Mouse (Mus musculus): ENCODE results near the gene Dido1.
"Not testable (repeated sequence)": the region's sequence is repeated elsewhere in the genome, so short reads cannot be mapped to it uniquely, and the experiment has no call there.

Dido1 gene

DNA sequence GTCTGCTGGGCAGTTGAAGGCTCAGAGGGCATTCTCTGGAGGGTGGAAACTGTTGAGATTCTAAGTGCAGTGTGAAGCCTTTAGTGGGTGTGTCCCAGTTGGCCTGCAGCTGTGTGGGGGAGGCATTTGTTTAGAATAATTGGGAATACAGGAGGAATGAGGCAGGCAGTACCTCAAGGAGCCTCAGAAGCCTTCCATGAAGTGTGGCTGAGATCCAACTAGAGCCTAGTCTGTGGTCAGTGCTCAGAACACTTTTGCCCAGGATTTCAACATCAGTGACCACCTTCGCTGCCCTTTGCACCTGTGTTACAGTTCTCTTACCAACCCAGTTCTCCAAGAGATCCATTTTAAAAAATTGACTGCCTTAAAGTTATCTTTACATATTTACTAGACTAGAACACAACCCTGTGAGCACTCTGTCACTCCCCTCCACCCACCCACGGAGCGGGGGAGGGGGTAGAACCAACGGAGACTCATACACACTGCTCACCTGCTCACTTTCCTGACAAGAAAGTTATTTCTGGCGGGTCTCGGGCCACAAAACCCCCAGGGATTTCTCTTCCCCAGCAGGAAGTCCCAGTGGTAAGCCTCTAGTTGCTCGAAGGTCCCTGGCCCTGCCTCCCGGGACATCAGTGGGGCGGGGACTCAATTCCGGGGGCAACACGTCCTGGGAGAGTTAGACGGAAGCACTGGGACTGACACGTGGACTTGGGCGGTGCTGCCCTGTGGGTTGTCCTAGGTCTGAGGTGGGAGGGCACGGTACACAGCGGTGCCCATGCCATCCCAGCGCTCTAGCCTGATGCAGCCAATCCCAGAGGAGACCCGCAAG lies 15.0 kb upstream of the Dido1 start, which contains the start of gene Slc17a9:
Slc17a9 (plus strand) TSS at position 679 of the 829 bp plus-strand sequence.
- DNase-seq (ENCODE audit: low spot score), result no peak

DNA sequence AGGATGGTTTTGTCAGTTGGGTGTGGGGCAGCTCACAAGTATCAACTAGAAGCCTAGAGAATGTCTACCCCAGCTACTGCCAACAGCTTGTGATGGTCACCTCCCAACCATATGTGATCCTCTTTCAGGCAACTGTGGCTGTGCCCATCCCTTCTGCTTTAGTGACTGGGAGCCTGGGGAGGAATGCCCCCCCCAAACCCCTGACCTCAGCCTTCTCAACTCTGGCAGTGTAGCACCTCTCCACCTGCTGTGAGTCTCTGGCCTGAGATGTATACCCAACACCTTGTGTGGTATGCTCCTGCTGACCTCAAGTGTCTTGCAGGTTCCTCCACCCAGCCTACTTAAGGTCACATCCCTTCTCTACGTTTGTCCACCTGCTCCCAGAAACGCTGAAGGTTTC lies 14.1 kb upstream of the Dido1 start:
- no peak for DNase-seq (ENCODE audit: low spot score)

DNA sequence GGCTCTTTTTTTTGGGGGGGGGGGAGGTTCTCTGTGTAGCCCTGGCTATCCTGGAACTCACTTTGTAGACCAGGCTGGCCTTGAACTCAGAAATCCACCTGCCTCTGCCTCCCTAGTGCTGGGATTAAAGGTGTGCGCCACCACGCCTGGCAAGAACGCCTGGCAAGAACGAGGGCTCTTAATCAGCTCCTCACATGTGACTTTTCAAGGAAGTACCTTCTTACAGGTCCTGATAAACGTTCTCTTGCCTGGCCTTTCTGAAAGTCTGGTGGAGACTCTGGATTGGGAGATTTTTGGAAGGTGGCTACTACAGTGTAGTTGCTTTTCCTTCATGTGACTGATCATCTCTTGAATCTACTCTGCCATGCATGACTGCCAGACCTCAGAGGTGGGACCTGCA lies 12.9 kb upstream of the Dido1 start:
- not testable (repeated sequence) for DNase-seq (ENCODE audit: low spot score)

DNA sequence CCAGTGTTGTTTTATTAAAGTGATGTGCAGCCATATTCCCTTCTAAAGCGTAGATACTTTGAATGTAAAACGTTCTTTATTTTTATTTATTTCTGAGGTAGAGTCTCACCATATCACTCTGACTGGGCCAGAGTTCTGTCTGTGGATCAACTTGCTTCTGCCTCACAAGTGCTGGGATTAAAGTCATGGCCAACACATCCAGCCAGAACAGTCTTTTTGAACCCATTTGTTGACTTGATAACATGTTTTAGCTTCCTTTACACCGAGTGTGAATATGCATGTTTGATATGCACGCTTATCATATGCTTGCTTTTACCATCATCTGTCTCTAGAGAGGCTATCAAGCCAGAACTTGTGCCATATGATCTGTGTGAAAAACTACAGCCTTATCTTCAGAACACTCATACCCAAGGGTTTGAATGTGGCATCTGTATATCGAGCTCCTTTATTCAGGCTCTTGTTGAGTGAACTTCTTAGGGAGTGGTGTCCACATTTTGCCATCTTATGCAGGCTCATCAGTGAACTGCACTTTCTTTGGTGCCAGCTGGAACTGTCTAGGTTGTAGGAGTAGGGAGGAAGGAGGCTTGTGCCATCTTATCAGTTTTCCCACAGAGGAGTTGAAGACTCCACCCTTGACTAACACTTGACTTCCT lies 2.4 kb upstream of the Dido1 start:
- no peak for DNase-seq (ENCODE audit: low spot score)

DNA sequence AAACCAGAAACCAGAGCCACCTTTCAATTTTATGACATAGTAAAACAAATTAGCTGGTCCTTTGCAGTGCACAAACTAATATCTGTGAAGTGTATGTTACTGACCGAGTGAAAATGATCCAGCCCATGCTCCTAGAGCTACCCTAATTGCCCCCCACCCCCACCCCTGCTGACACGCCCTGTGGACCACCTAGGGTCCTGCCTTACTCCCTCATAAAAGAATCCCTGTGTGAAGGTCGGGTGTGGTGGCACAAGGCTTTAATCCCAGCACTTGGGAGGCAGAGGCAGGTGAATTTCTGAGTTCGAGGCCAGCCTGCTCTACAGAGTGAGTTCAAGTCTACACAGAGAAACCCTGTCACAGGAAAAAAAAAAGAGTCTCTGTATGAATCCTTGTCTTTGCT lies 1.7 kb upstream of the Dido1 start:
- no peak for DNase-seq (ENCODE audit: low spot score)

DNA sequence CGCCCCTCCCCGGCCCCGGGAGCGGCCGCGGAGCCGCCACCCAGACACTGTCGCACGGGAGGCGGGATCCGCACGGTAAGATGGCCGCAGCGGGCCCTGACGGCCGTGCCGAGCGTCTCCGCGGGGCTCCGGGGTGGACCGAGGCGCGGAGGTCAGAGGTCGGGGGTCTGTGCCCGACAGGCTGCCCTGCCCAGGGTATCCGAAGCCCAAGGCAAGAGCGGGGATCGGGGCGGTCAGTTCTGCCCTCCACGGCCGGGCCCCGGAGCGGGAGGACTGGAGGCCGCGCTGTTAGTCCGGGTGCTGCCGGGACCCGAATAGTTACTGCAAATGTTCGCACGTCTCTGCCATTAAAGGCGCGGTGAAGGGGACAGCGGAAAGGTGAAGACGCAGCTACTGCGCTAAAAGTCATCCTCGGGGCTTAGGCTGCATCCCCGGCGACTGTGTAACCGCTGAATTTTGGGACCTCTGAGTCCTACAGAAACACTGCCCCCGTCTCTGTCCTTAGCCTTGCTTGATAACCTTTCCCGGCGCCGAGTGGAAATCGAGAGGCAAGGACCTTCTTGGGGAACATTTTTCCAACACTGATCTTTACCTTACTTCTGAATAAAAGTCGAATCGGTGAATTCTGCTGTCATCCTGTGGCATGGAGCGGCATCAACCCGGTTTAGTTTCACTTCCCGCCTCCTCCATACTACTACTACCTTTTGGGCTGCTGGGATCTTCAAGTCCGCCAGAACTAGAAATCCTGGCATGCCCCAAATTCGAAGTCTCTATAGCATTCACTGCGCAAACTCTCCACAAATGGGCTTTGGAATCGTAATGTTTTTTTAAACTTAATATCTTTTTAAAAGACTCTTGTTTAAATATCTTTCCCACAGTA lies 717 bp upstream of the Dido1 start:
- peak; percentile 10 for DNase-seq (ENCODE audit: low spot score)

DNA sequence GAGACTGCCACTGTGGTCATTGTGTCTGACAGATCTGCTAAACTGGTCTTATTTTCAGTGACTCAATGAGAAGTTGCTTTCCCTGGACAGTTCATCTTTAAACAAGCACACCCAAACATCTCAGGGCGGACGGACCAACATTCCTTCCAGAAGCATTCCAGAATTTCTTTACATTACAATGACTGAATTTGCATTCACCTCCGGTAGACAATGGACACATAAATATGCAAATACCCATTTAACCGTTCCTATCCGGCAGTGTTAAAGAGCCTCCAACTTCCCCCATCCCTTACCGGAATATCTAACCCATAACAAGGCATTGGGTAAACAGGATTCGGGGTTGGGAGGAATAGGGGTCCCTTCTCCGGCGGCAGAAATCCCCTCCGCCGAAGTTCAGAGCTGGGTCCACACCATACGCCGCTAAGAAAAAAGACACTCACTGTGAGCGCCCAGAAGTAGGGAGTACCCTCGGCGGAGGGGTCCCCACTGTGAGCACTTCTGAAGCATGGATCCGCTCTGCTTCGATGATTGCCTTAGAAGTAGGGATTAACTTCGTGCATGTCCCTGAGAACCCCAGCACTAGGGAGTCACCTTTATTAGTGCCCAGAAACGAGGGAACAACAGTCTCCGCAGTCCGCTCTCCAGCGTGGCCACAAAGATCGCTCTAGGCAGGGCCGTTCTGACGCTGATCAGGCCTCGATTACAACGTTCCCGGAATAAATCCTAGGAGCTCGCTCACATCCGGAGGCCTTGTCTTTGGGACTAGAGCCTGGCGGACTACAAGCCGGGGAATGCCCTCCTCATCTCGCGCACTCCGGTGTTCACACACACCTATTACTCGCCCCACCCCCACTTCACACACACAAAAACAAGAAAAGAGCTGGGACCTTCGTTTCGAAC lies 526 bp downstream of the Dido1 start:
- no peak for DNase-seq (ENCODE audit: low spot score)

DNA sequence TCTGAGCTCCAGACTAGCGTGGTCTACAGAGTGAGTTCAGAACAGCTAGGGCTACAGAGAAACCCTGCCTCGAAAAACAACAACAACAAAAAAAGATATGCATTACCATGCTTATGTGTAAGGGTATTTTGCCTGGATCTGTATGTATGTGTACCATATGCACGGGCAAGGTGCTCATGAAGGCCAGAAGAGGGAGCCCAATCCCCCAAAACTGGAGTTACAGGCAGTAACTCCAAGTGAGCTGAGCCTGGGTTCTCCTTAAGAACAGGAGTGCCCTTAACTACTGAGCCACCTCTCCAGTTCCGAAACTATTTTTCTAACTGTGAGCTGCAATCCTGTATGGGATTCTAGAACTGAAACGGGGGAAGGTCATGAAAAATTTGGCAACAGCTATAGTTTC lies 3.8 kb downstream of the Dido1 start:
- no peak for DNase-seq (ENCODE audit: low spot score)

DNA sequence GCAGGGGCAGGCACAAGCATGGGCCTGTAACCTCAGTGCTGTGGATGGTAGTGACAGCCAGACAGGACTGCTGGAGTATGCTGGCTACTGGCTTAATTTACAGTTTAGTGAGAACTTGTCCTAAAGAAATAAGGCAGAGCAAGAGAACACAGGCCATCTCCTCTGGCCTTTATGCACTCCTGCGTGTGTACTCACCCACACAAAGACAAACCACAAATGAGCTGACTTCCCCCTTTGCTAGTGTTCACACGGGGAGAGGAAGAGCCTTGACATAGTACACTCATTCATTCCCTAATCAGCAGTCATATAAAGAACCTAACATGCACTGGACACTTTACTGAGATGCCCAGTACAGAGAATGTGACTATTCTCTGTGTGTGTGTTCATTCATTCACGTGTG lies 4.7 kb downstream of the Dido1 start:
- no peak for DNase-seq (ENCODE audit: low spot score)

DNA sequence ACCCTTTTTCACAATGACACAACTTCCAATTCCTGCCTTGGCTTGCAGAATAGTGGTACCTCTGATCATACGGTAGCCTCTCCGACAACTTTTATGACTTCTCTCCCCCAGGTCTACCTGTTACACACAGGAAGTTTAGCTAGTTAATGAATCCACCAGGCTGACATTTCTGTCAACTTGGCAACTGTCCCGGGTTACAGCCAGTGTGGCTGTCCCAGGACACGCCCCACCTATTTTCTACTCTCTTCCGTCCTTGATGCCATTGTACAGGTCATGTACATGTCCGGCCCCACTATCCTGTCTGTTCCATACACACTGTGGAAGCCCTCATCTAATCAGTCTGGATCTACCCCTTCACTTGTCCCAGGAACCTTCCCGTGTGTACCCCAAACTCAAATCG lies 5.2 kb downstream of the Dido1 start:
- DNase-seq (ENCODE audit: low spot score), result no peak

DNA sequence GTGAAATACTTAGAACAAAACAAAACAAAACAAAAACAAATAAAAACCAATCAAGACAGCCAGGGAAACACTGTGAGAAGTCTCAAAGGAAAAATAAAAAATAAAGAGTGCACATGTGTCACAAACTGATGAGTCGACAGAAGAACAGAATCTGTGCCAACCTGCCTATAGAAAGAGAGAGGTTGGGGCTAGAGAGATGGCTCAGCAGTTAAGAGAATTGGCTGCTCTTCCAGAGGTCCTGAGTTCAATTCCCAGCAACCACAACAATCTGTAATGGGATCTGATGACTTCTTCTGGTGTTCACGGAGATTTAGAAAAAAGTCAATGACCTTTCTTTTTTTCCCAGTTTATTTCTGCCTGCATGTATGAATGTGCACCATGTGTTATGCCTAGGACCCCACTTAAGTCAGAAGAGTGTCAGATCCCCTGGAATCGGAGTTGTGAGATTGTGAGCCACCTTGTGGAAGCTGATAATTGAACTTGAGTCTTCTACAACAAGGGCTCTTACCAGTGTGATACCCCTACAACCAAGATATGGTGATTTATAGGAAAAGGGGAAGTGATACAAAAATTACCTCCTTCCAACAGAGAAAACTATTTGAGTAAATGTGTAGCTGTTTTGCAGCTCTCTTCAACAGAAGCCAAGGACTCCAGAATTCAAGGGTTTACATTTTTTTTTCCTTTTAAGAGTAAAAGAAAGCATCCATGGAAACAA lies 6.0 kb downstream of the Dido1 start:
- DNase-seq (ENCODE audit: low spot score), result no peak

DNA sequence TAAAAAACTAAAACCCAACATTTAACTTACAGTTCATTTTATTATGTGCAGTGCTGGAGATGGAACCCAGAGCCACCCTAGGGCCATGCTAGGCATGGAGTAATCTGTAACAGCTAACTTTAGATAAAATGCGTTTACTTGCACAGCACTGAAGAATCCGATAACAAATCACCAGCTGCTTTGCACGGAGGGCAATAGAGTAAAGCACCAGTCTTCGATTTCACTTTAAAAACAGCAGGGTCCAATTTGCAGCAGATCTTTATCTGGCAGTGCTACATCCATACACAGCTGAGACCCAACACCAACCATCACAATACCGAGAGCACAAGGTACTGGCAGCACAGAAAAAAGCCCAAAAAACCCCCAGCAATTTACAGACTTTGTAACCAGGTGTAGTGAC lies 6.6 kb downstream of the Dido1 start:
- no peak for DNase-seq (ENCODE audit: low spot score)

DNA sequence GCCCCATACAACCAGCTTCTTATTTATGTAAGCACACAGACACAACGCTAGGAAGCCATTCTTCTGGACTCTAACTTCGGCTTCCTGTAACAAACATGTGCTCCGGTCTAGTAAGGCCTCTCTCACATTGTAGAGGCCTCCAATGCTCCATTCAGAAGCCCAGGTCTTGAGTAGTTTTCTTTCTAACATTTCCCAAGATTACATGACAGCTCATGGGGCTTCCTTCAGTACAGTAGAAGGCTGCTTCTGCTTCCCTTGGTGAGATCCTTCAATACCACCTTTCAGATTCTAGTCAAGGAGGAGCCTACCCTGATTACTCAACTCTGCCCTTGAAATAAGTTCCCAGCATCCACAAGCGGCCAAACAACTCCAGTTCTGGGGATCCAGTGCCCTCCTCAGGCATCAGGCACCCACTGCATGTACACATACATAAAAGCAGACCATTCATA lies 7.1 kb downstream of the Dido1 start:
- DNase-seq (ENCODE audit: low spot score), result peak; percentile 39

DNA sequence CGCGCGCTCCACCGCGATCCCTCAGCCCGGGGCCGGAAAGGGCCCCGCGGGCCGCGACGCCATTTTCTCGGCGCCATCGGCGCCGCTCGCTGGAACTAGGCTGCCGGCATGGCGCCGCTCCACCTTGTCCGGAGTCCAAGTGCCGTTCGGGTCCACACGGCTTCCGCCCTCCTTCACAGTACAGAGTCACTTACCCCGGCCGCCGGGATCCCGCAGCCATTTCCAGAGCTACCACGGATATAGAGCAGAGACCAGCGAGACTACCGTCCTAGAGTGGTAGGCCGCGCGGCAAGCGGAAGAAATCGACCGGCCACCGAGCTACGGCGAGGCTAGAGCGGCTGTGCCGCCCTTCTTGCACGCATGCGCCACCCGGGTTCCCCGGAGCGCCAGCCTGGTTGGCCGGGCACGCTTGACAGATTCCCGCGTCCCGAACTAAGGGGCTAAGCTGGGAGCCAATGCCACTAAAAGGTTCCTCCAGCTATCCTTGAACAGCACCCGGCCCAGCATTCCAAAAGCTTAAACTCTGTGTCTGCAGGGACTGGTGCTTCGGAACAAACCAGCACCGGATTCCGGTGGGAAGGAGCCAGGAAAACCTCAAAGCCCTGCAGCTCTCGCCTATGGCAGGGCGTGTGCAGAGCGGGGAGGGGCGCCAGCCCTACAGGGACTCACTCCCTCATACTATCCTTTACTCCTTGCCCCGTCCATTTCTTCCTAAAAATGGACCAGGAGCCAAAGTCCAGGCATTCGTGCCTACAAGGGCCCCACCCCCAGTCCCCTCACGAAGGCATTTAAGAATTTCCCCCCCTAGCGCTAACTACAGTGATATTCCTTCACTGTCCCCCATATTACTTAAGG lies 7.8 kb downstream of the Dido1 start:
- DNase-seq (ENCODE audit: low spot score), result peak; percentile 95

DNA sequence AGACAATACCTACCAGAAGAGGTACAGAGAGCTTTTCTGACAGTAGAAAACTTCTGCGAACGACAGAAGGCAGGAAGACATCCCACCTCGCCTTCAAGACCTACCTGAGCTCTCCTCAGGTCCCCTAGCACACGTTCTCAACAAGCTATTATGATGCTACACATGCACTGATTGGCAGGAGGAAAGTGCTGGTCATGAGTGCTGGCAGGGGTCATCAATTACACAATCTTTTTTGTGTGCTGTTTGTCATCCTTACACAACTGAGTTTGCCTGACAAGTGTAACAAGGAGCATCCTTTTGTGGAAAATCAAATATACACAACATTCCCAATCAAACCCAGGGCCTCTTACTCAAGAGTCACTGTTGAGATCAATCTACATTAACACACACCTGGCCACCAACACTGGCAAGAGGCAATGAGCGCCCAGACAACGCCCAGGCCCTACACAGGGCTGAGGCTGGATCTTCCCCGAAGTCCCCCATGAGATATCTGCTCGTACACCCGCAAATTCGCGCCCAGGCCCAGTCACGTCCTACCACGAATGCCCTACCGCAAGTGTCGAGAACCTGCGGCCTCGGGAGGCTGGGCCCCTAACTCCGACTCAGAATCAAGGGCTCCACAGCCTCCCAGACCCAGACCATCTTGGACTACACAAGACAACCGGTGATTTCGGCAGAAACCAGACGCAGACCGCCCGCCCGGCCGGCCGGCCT lies 8.6 kb downstream of the Dido1 start:
- DNase-seq (ENCODE audit: low spot score), result no peak

DNA sequence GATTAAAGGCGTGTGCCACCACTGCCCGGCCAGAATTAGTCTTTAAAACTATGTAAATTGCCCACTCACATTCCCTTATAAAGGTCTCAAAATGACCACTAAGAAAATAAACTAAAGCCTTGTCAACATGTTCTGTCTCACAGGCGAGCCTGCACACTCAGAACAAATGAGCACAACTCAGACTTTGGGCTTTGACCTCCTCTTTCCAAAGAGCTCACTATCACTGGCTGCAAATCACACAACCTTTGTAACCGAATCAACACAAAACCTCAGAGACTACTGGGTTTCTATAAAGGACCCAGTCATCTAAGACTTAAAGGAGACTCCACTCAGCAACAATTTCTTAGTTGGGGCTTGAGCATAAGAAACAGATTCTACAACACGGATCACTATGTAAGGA lies 9.3 kb downstream of the Dido1 start:
- no peak for DNase-seq (ENCODE audit: low spot score)

DNA sequence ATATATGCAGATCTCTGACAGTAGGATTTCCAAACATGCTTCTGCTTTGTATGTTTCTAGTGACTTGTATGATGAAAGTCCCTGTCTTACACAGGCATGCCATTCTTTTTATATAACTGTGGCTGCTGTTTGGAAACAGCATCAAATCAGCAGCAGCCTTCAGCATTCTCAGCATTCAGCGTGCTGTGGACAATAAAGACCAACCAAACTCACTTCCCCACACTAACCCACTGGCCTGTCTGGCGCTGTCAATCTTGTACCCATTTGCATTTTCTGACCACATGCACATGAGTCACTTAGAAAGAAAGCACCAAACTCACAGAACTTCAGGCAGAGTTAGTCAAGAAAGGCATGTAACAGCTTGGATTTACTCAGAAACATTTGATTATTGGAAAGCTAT lies 14.6 kb downstream of the Dido1 start:
- no peak for DNase-seq (ENCODE audit: low spot score)

DNA sequence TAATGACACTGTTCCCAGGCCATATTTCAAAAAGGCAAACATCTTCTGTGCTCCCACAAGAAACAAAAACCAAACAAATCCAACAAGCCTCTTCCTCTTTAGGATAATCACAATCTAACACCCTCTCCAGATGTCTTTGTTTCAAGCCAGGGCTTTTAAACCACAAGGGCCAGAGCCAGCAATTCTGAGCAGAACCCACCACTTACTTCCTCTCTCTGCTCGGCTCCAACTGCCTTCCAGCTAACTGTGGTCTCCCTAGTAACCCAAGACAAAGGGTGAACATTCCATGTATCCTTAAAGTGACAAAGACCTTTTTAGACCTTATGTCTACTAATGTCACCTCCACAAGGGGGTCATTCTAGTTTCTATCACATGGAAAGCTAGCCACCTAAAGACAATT lies 17.2 kb downstream of the Dido1 start:
- DNase-seq (ENCODE audit: low spot score), result peak; percentile 76

DNA sequence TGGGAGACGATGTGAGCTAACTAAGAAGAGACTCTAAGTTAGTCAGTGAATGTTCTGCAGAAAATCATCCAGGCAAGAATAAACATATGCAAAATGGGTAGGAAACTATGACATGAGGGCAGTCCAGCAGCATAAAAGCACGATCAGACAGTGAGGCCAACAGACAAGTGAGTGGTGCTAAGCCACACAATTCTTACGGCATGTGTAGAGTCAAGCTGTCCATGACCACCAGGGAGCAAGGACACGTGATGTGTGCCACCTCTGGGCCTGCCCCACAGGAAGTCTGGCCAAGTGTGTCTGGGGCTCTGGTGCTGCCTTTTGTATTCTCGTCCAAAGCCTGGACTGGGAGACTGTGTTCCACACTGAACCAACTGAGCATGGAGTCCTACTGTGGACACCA lies 20.0 kb downstream of the Dido1 start:
- DNase-seq (ENCODE audit: low spot score), result no peak

Data from embryo, embryonic 10.5 days (tissue).